Mouse (Mus musculus): ENCODE results near the gene Wfdc11. TPM values are rescaled to one million over a fixed set of nuclear protein-coding genes. Genes with fewer than 3 reads are reported as not detected.
"Not testable (repeated sequence)": the region's sequence is repeated elsewhere in the genome, so short reads cannot be mapped to it uniquely, and the experiment has no call there.

The Wfdc11 gene
- polyA plus RNA-seq, 1 experiment from 2014 or later, result not detected

GRCm38 (mm10) chr2:164635266-164635665, 38.6 kb downstream of the Wfdc11 start:
- H3K27me3 ChIP-seq (replicated peaks), result no peaks in the 10 kb centered on the region
- ATAC-seq (ENCODE audit: extremely low read depth, insufficient number of reproducible peaks, low FRiP score, low TSS enrichment), result no peak
- H3K9me3 ChIP-seq, result peaks cover 4% of the 10 kb centered on the region; the same call in 1 of the 2 replicates
- no peaks in the 10 kb centered on the region for H3K36me3 ChIP-seq
- H3K9ac ChIP-seq, result no peak overlapping the region
- H3K4me3 ChIP-seq, result no peak overlapping the region
- no peak overlapping the region for H3K27ac ChIP-seq (replicated peaks)
- no peaks in the 10 kb centered on the region for H3K4me1 ChIP-seq
- WGBS, result 73% methylated on average over 9 of the region's 9 CpGs
- H3K4me2 ChIP-seq, result no peak overlapping the region

- Histone ChIP-seq H3K36me3 (no peaks in the 10 kb centered on the region), H3K4me1 (no peaks in the 10 kb centered on the region), H3K9ac (no peak overlapping the region), H3K27me3 (replicated peaks) (no peaks in the 10 kb centered on the region), H3K4me2 (no peak overlapping the region), H3K27ac (replicated peaks) (no peak overlapping the region), H3K4me3 (no peak overlapping the region), H3K9me3 (no peaks in the 10 kb centered on the region)
- no peak for ATAC-seq (ENCODE audit: extremely low read depth, insufficient number of reproducible peaks, low FRiP score, low TSS enrichment)
- WGBS, result 70% methylated on average over 4 of the region's 4 CpGs
These were observed 52.1 kb downstream of the Wfdc11 start for GRCm38 (mm10) chr2:164621775-164622174.

GRCm38 (mm10) chr2:164619050-164619449, 54.8 kb downstream of the Wfdc11 start:
- no peak overlapping the region for H3K27ac ChIP-seq (replicated peaks)
- H3K4me3 ChIP-seq, result no peak overlapping the region
- ATAC-seq (ENCODE audit: extremely low read depth, insufficient number of reproducible peaks, low FRiP score, low TSS enrichment), result no peak
- H3K9me3 ChIP-seq, result no peaks in the 10 kb centered on the region
- no peaks in the 10 kb centered on the region for H3K36me3 ChIP-seq
- WGBS, result 68% methylated on average over 5 of the region's 5 CpGs
- no peak overlapping the region for H3K9ac ChIP-seq
- H3K4me2 ChIP-seq, result no peak overlapping the region
- no peaks in the 10 kb centered on the region for H3K4me1 ChIP-seq
- H3K27me3 ChIP-seq (replicated peaks), result no peaks in the 10 kb centered on the region; the same call in 1 of the 2 replicates

GRCm38 (mm10) chr2:164615386-164615785, 58.5 kb downstream of the Wfdc11 start:
- Histone ChIP-seq H3K36me3 (no peaks in the 10 kb centered on the region), H3K4me2 (no peak overlapping the region), H3K4me1 (no peaks in the 10 kb centered on the region), H3K9ac (no peak overlapping the region), H3K9me3 (no peaks in the 10 kb centered on the region), H3K27ac (replicated peaks) (no peak overlapping the region), H3K27me3 (replicated peaks) (peaks cover 3% of the 10 kb centered on the region; the same call in 1 of the 2 replicates), H3K4me3 (no peak overlapping the region)
- ATAC-seq (ENCODE audit: extremely low read depth, insufficient number of reproducible peaks, low FRiP score, low TSS enrichment), result no peak
- 76% methylated on average over 3 of the region's 3 CpGs for WGBS

- not testable (repeated sequence) for H3K27me3 ChIP-seq (replicated peaks); H3K9me3 ChIP-seq; H3K27ac ChIP-seq (replicated peaks); ATAC-seq (ENCODE audit: extremely low read depth, insufficient number of reproducible peaks, low FRiP score, low TSS enrichment); H3K9ac ChIP-seq; H3K4me1 ChIP-seq; H3K4me2 ChIP-seq; H3K4me3 ChIP-seq; H3K36me3 ChIP-seq
- whole genome bisulfite sequencing, result 46% methylated on average over 8 of the region's 8 CpGs
These were observed 60.4 kb downstream of the Wfdc11 start, which contains the start of the genes Wfdc6b and Wfdc8 for GRCm38 (mm10) chr2:164613471-164613870. Wfdc6b (plus strand) TSS chr2:164613522. Wfdc8 (minus strand) TSS chr2:164613626.

Other genes starting within 250 kb of the Wfdc11 start
- 36.6 and 46.5 TPM in 2 replicates for gene Sdc4, start 230.2 kb downstream of the Wfdc11 start, polyA plus RNA-seq (2015; fragmentation: Nextera tagmentation; extraction: Ambion mirVana)
- 37.2 and 43.0 TPM in 2 replicates for gene Sys1, start 217.1 kb downstream of the Wfdc11 start, polyA plus RNA-seq (2015; fragmentation: Nextera tagmentation; extraction: Ambion mirVana)
- 8.7 and 11.7 TPM in 2 replicates for gene Gm20458, start 213.1 kb downstream of the Wfdc11 start, polyA plus RNA-seq (2015; fragmentation: Nextera tagmentation; extraction: Ambion mirVana)
- not detected in 2 replicates for gene Trp53tg5, start 200.4 kb downstream of the Wfdc11 start, polyA plus RNA-seq (2015; fragmentation: Nextera tagmentation; extraction: Ambion mirVana)
- 8.9 and 17.9 TPM in 2 replicates for gene Dbndd2, start 188.0 kb downstream of the Wfdc11 start, polyA plus RNA-seq (2015; fragmentation: Nextera tagmentation; extraction: Ambion mirVana)
- 53.0 and 54.5 TPM in 2 replicates for gene Pigt, start 176.6 kb downstream of the Wfdc11 start, polyA plus RNA-seq (2015; fragmentation: Nextera tagmentation; extraction: Ambion mirVana)
- 11.1 and 12.7 TPM in 2 replicates for gene Wfdc2, start 111.7 kb downstream of the Wfdc11 start, polyA plus RNA-seq (2015; fragmentation: Nextera tagmentation; extraction: Ambion mirVana)
- gene Spint3, start 100.6 kb downstream of the Wfdc11 start, polyA plus RNA-seq (2015; fragmentation: Nextera tagmentation; extraction: Ambion mirVana), result not detected in 2 replicates
- 0.44 TPM in 1 of 2 replicates, not detected in the other for gene Wfdc6a, start 88.6 kb downstream of the Wfdc11 start, polyA plus RNA-seq (2015; fragmentation: Nextera tagmentation; extraction: Ambion mirVana)
- gene Eppin, start 80.5 kb downstream of the Wfdc11 start, polyA plus RNA-seq (2015; fragmentation: Nextera tagmentation; extraction: Ambion mirVana), result not detected in 2 replicates
- not detected in 2 replicates for gene Wfdc6b, start 60.6 kb downstream of the Wfdc11 start, polyA plus RNA-seq (2015; fragmentation: Nextera tagmentation; extraction: Ambion mirVana)
- not detected in 2 replicates for gene Wfdc8, start 60.5 kb downstream of the Wfdc11 start, polyA plus RNA-seq (2015; fragmentation: Nextera tagmentation; extraction: Ambion mirVana)
- not detected in 2 replicates for gene Wfdc16, start 35.3 kb downstream of the Wfdc11 start, polyA plus RNA-seq (2015; fragmentation: Nextera tagmentation; extraction: Ambion mirVana)
- gene Wfdc10, start 18.0 kb downstream of the Wfdc11 start, polyA plus RNA-seq (2015; fragmentation: Nextera tagmentation; extraction: Ambion mirVana), result not detected in 2 replicates
- not detected in 2 replicates for gene Wfdc9, start 17.5 kb downstream of the Wfdc11 start, polyA plus RNA-seq (2015; fragmentation: Nextera tagmentation; extraction: Ambion mirVana)
- gene Wfdc13, start 11.0 kb upstream of the Wfdc11 start, polyA plus RNA-seq (2015; fragmentation: Nextera tagmentation; extraction: Ambion mirVana), result not detected in 2 replicates
- not detected in 2 replicates for gene Spint4, start 24.4 kb upstream of the Wfdc11 start, polyA plus RNA-seq (2015; fragmentation: Nextera tagmentation; extraction: Ambion mirVana)
- gene Spint5, start 41.2 kb upstream of the Wfdc11 start, polyA plus RNA-seq (2015; fragmentation: Nextera tagmentation; extraction: Ambion mirVana), result not detected in 2 replicates
- gene Wfdc3, start 71.8 kb upstream of the Wfdc11 start, polyA plus RNA-seq (2015; fragmentation: Nextera tagmentation; extraction: Ambion mirVana), result 0.27 and 0.28 TPM in 2 replicates
- 55.0 and 56.9 TPM in 2 replicates for gene Dnttip1, start 71.9 kb upstream of the Wfdc11 start, polyA plus RNA-seq (2015; fragmentation: Nextera tagmentation; extraction: Ambion mirVana)
- 434 and 464 TPM in 2 replicates for gene Ube2c, start 95.8 kb upstream of the Wfdc11 start, polyA plus RNA-seq (2015; fragmentation: Nextera tagmentation; extraction: Ambion mirVana)
- gene Tnnc2, start 105.9 kb upstream of the Wfdc11 start, polyA plus RNA-seq (2015; fragmentation: Nextera tagmentation; extraction: Ambion mirVana), result 1.0 and 3.8 TPM in 2 replicates
- 26.7 and 31.8 TPM in 2 replicates for gene Snx21, start 111.7 kb upstream of the Wfdc11 start, polyA plus RNA-seq (2015; fragmentation: Nextera tagmentation; extraction: Ambion mirVana)
- 12.0 and 18.0 TPM in 2 replicates for gene Acot8, start 130.8 kb upstream of the Wfdc11 start, polyA plus RNA-seq (2015; fragmentation: Nextera tagmentation; extraction: Ambion mirVana)
- 5.0 and 5.4 TPM in 2 replicates for gene Zswim3, start 131.0 kb upstream of the Wfdc11 start, polyA plus RNA-seq (2015; fragmentation: Nextera tagmentation; extraction: Ambion mirVana)
- gene Zswim1, start 148.6 kb upstream of the Wfdc11 start, polyA plus RNA-seq (2015; fragmentation: Nextera tagmentation; extraction: Ambion mirVana), result 8.7 and 9.0 TPM in 2 replicates
- not detected in 2 replicates for gene Spata25, start 154.4 kb upstream of the Wfdc11 start, polyA plus RNA-seq (2015; fragmentation: Nextera tagmentation; extraction: Ambion mirVana)
- gene Ctsa, start 158.8 kb upstream of the Wfdc11 start, polyA plus RNA-seq (2015; fragmentation: Nextera tagmentation; extraction: Ambion mirVana), result 171 and 180 TPM in 2 replicates
- 44.5 and 46.7 TPM in 2 replicates for gene Neurl2, start 159.4 kb upstream of the Wfdc11 start, polyA plus RNA-seq (2015; fragmentation: Nextera tagmentation; extraction: Ambion mirVana)
- gene Pltp, start 183.6 kb upstream of the Wfdc11 start, polyA plus RNA-seq (2015; fragmentation: Nextera tagmentation; extraction: Ambion mirVana), result 11.8 and 14.9 TPM in 2 replicates
- gene Pcif1, start 205.2 kb upstream of the Wfdc11 start, polyA plus RNA-seq (2015; fragmentation: Nextera tagmentation; extraction: Ambion mirVana), result 56.0 and 63.1 TPM in 2 replicates
- 8.8 and 9.2 TPM in 2 replicates for gene Zfp335, start 237.7 kb upstream of the Wfdc11 start, polyA plus RNA-seq (2015; fragmentation: Nextera tagmentation; extraction: Ambion mirVana)

Measured in heart, embryonic 13.5 days (tissue).